Mouse (Mus musculus) hindbrain, postnatal 0 days (tissue): ENCODE data around the gene Pcolce2. TPM values are rescaled to one million over a fixed set of nuclear protein-coding genes. Genes with fewer than 3 reads are reported as not detected.
"Not testable (repeated sequence)": the region's sequence is repeated elsewhere in the genome, so short reads cannot be mapped to it uniquely, and the experiment has no call there.

ENCODE experiments used
- ATAC-seq: fragments of 200-750 bp; cut with Nextera tagmentation; 2 replicates; pipeline ENCODE4 v1.8.0; 2017; ENCODE audit warnings: mild to moderate bottlenecking, moderate TSS enrichment, moderate library complexity
- DNase-seq: peaks from one replicate; pipeline ENCODE4 v3.0.0-alpha.2; 2015; ENCODE audit warnings: low spot score
- H3K27ac ChIP-seq: fragments of 300-500 bp; sonication (generic); 2 replicates; pipeline ENCODE4 v1.5.1; 2014; ENCODE audit warnings: mild to moderate bottlenecking
- H3K27me3 ChIP-seq: fragments of 300-500 bp; sonication (generic); 2 replicates; pipeline ENCODE4 v1.6.1; 2014; ENCODE audit warnings: low read length, mixed read lengths; ENCODE audit not compliant: insufficient read depth
- H3K36me3 ChIP-seq: fragments of 300-500 bp; sonication (generic); 2 replicates; pipeline ENCODE4 v1.6.1; 2014; ENCODE audit warnings: low read length, mixed read lengths; ENCODE audit not compliant: insufficient read depth
- H3K4me1 ChIP-seq: fragments of 300-500 bp; sonication (generic); 2 replicates; pipeline ENCODE4 v1.6.1; 2014; ENCODE audit warnings: antibody characterized with exemption, low read length, mixed read lengths; ENCODE audit not compliant: insufficient read depth
- H3K4me2 ChIP-seq: fragments of 300-500 bp; sonication (generic); 2 replicates; pipeline ENCODE4 v1.6.1; 2014; ENCODE audit warnings: low read depth, mild to moderate bottlenecking, low read length, moderate library complexity, mixed read lengths
- H3K4me3 ChIP-seq: fragments of 300-500 bp; sonication (generic); 2 replicates; pipeline ENCODE4 v1.5.1; 2014; ENCODE audit warnings: low read length
- H3K9ac ChIP-seq: fragments of 300-500 bp; sonication (generic); replicated peaks from 2 replicates; pipeline ENCODE4 v1.6.1; 2014; ENCODE audit warnings: mild to moderate bottlenecking, low read length, moderate library complexity, mixed read lengths
- H3K9me3 ChIP-seq: fragments of 300-500 bp; sonication (generic); 2 replicates; pipeline ENCODE4 v1.6.1; 2016; ENCODE audit warnings: low read length, mixed read lengths
- CTCF ChIP-seq: IDR thresholded peaks from 2 replicates; pipeline ENCODE4 v1.5.1; 2016; ENCODE audit warnings: antibody characterized with exemption, control low read depth, low read depth
- WGBS: fragments of 180-500 bp; shearing (Covaris S2); extraction: QIAGEN DNeasy Blood & Tissue Kit; methylation state at CpG from one replicate; pipeline ENCODE4 v1.1.7; 2014; 5-methylcytosine and 5-hydroxymethylcytosine counted together
- polyA plus RNA-seq: library from polyadenylated mRNA; unstranded; fragments of >200 nt; fragmentation: Nextera tagmentation; extraction: Ambion mirVana; gene quantifications from 2 replicates; pipeline ENCODE4 v1.2.1, GENCODE M21; 2015
- total RNA-seq: library from RNA; depleted of rRNA; stranded (reverse); fragments of >200 nt; gene quantifications from 2 replicates; pipeline ENCODE4 v1.2.3, GENCODE M21; 2014

The Pcolce2 gene
- total and polyA plus RNA-seq, 2 experiments from 2014 or later, result 2.4 to 2.5 TPM

GRCm38 (mm10) chr9:95618572-95618971 lies 18.8 kb upstream of the Pcolce2 start:
- no peaks in the 10 kb centered on the region for H3K4me1 ChIP-seq
- H3K27ac ChIP-seq, result no peak overlapping the region
- no peak for TF ChIP-seq CTCF
- ATAC-seq (no peak), DNase-seq (no peak)
- 77% methylated on average over 1 of the region's 1 CpGs for WGBS
- no peak overlapping the region for H3K4me3 ChIP-seq
- H3K27me3 ChIP-seq, result no peaks in the 10 kb centered on the region
- H3K9me3 ChIP-seq, result no peaks in the 10 kb centered on the region
- no peaks in the 10 kb centered on the region for H3K36me3 ChIP-seq
- H3K9ac ChIP-seq, result no peak overlapping the region
- H3K4me2 ChIP-seq, result no peak overlapping the region

- H3K4me3 ChIP-seq, result no peak overlapping the region
- no peak overlapping the region for H3K27ac ChIP-seq
- H3K4me1 ChIP-seq, result no peaks in the 10 kb centered on the region
- DNase-seq (no peak), ATAC-seq (no peak)
- H3K36me3 ChIP-seq, result no peaks in the 10 kb centered on the region
- 86% methylated on average over 3 of the region's 3 CpGs for WGBS
- no peak overlapping the region for H3K4me2 ChIP-seq
- H3K9ac ChIP-seq, result no peak overlapping the region
- H3K27me3 ChIP-seq, result no peaks in the 10 kb centered on the region
- TF ChIP-seq CTCF, result no peak
- no peaks in the 10 kb centered on the region for H3K9me3 ChIP-seq
These were observed 13.3 kb upstream of the Pcolce2 start for GRCm38 (mm10) chr9:95624072-95624471.

GRCm38 (mm10) chr9:95628439-95628948 lies 8.9 kb upstream of the Pcolce2 start:
- no peak overlapping the region for H3K4me3 ChIP-seq
- H3K27ac ChIP-seq, result no peak overlapping the region
- no peaks in the 10 kb centered on the region for H3K9me3 ChIP-seq
- no peak for TF ChIP-seq CTCF
- H3K9ac ChIP-seq, result no peak overlapping the region
- H3K36me3 ChIP-seq, result no peaks in the 10 kb centered on the region
- no peak overlapping the region for H3K4me2 ChIP-seq
- DNase-seq (no peak), ATAC-seq (no peak)
- WGBS, result 85% methylated on average over 6 of the region's 6 CpGs
- H3K27me3 ChIP-seq, result no peaks in the 10 kb centered on the region
- H3K4me1 ChIP-seq, result no peaks in the 10 kb centered on the region

GRCm38 (mm10) chr9:95629561-95629960 lies 7.8 kb upstream of the Pcolce2 start:
- not testable (repeated sequence) for H3K4me2 ChIP-seq, H3K27me3 ChIP-seq, ATAC-seq, DNase-seq, H3K4me3 ChIP-seq, H3K27ac ChIP-seq, H3K4me1 ChIP-seq, H3K36me3 ChIP-seq, H3K9ac ChIP-seq, H3K9me3 ChIP-seq
- WGBS, result 87% methylated on average over 2 of the region's 2 CpGs

- Histone ChIP-seq H3K4me1 (no peaks in the 10 kb centered on the region), H3K4me2 (peak overlapping the region; percentile 99; the same call in 1 of the 2 replicates), H3K36me3 (no peaks in the 10 kb centered on the region), H3K9me3 (no peaks in the 10 kb centered on the region), H3K9ac (no peak overlapping the region), H3K27me3 (no peaks in the 10 kb centered on the region), H3K4me3 (no peak overlapping the region), H3K27ac (no peak overlapping the region)
- WGBS, result 77% methylated on average over 4 of the region's 4 CpGs
- DNase-seq (no peak), ATAC-seq (no peak)
- no peak for TF ChIP-seq CTCF
These were observed 1.0 kb upstream of the Pcolce2 start for GRCm38 (mm10) chr9:95636395-95636794.

GRCm38 (mm10) chr9:95639919-95640318 lies 2.5 kb downstream of the Pcolce2 start:
- Histone ChIP-seq H3K27me3 (no peaks in the 10 kb centered on the region), H3K9me3 (no peaks in the 10 kb centered on the region), H3K27ac (no peak overlapping the region), H3K4me3 (no peak overlapping the region), H3K36me3 (no peaks in the 10 kb centered on the region), H3K9ac (no peak overlapping the region), H3K4me1 (no peaks in the 10 kb centered on the region), H3K4me2 (no peak overlapping the region)
- no peak for TF ChIP-seq CTCF
- ATAC-seq, result no peak
- 56% methylated on average over 4 of the region's 4 CpGs for WGBS
- no peak for DNase-seq

- Histone ChIP-seq H3K4me2 (no peak overlapping the region), H3K9ac (no peak overlapping the region), H3K9me3 (no peaks in the 10 kb centered on the region), H3K27me3 (no peaks in the 10 kb centered on the region), H3K4me1 (no peaks in the 10 kb centered on the region), H3K27ac (no peak overlapping the region), H3K36me3 (no peaks in the 10 kb centered on the region), H3K4me3 (no peak overlapping the region)
- DNase-seq (no peak), ATAC-seq (no peak)
- no peak for TF ChIP-seq CTCF
- WGBS, result 93% methylated on average over 8 of the region's 8 CpGs
These were observed 8.5 kb downstream of the Pcolce2 start for GRCm38 (mm10) chr9:95645926-95646325.
